Mouse (Mus musculus) right cerebral cortex, adult 2 months (tissue): ENCODE results near the gene Cux1.
A peak's percentile ranks its signal among the peaks of the same experiment; 100 is the strongest.

Experiments
- DNase-seq, 2 experiments: peaks; one replicate each; pipeline ENCODE4 v3.0.0; 2021 to 2022; ENCODE audit warnings: low spot score in 2 of 2

The Cux1 gene

GRCm38 (mm10) chr5:136321378-136321777 is 245.9 kb downstream of the Cux1 start:
- peak in 1 of 2 experiments; percentile 20 for DNase-seq

- no peak for DNase-seq
Observed at GRCm38 (mm10) chr5:136312566-136312965, 254.7 kb downstream of the Cux1 start.

- no peak for DNase-seq
Observed at GRCm38 (mm10) chr5:136312166-136312565, 255.1 kb downstream of the Cux1 start.

- DNase-seq: no peak
Observed at GRCm38 (mm10) chr5:136306254-136306653, 261.0 kb downstream of the Cux1 start.

- peak in 1 of 2 experiments; percentile 11 for DNase-seq
Observed at GRCm38 (mm10) chr5:136303409-136303983, 263.8 kb downstream of the Cux1 start.

- DNase-seq: no peak
Observed at GRCm38 (mm10) chr5:136300880-136301279, 266.4 kb downstream of the Cux1 start.

GRCm38 (mm10) chr5:136297691-136298090 is 269.6 kb downstream of the Cux1 start:
- DNase-seq: no peak

GRCm38 (mm10) chr5:136296911-136297310 is 270.4 kb downstream of the Cux1 start:
- DNase-seq: no peak

GRCm38 (mm10) chr5:136292971-136293418 is 274.3 kb downstream of the Cux1 start:
- peak; percentile 12 to 21 for DNase-seq

- DNase-seq: no peak
Observed at GRCm38 (mm10) chr5:136292361-136292760, 274.9 kb downstream of the Cux1 start.

- DNase-seq: no peak
Observed at GRCm38 (mm10) chr5:136291562-136291961, 275.7 kb downstream of the Cux1 start.

- no peak for DNase-seq
Observed at GRCm38 (mm10) chr5:136289776-136290175, 277.5 kb downstream of the Cux1 start.

- DNase-seq: no peak
Observed at GRCm38 (mm10) chr5:136288351-136289081, 278.8 kb downstream of the Cux1 start.

GRCm38 (mm10) chr5:136286566-136286965 is 280.7 kb downstream of the Cux1 start:
- DNase-seq: no peak

- DNase-seq: peak; percentile 16 to 23
Observed at GRCm38 (mm10) chr5:136285106-136285505, 282.2 kb downstream of the Cux1 start.

GRCm38 (mm10) chr5:136281351-136281750 is 285.9 kb downstream of the Cux1 start:
- DNase-seq: peak in 1 of 2 experiments; percentile 43

GRCm38 (mm10) chr5:136274739-136275138 is 292.6 kb downstream of the Cux1 start:
- DNase-seq: no peak

- DNase-seq: no peak
Observed at GRCm38 (mm10) chr5:136269937-136270336, 297.4 kb downstream of the Cux1 start.

GRCm38 (mm10) chr5:136266077-136266476 is 301.2 kb downstream of the Cux1 start:
- DNase-seq: no peak

GRCm38 (mm10) chr5:136263342-136263741 is 303.9 kb downstream of the Cux1 start:
- DNase-seq: peak; percentile 36 to 59

GRCm38 (mm10) chr5:136258919-136259318 is 308.4 kb downstream of the Cux1 start:
- peak; percentile 67 to 81 for DNase-seq

- DNase-seq: peak; percentile 82 to 89
Observed at GRCm38 (mm10) chr5:136252899-136253298, 314.4 kb downstream of the Cux1 start.

- DNase-seq: peak; percentile 17 to 34
Observed at GRCm38 (mm10) chr5:136251004-136251403, 316.3 kb downstream of the Cux1 start.
